Mouse (Mus musculus): ENCODE measurements at regions not wholly inside any gene's neighbourhood (a gene's known extent, or its start where the extent isn't known, plus 50 kb on each side); places are given as distances from the start of the nearest gene placed in this dataset.

DNA sequence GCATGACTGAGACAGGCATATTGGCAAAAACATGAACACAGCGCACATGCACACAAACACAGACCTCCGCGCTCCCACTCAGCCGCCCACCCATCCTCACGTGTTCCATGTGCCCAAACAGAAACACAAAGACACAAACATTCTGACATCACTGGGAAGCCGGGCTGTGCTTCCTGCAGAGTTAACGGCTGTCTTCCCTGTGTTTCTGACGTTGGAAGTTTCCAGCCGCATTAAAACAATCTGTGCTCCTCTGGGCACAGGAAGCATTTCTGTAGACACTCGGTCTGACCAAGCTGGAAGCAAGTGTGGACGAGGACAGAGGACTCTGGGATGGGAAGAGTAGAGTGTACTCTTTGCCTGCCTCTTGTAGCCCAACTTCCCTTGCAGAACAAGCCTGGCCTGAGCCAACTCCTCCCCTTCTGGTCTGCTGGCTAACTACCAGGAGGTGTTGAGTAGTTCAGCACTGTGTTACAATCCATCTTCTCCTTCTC lies 296.2 kb upstream of the Zfp703 start:
- DNase-seq (ENCODE audit: low spot score in 2 of 2) = peak in 1 of 2 experiments; percentile 33

DNA sequence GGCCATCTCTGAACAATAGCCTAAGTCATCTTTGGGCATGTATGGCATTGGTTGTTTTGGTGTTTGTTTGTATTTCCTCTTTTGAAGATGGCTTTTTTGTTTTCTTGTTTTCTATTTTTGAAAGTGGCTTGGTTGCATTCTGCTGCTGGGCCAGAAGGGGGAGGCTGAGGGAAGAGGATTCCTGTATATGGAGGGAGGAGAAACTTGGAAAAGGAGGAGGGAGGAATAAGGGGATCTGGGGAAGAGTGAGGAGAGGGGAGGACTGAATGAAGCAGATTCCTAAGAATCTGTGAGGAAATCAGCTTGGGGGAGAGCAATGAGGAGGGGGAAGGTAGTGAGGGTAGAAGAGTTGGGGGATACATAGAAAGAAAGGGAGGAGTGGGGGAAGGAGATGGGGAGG lies 290.0 kb upstream of the Zfp703 start:
- DNase-seq (ENCODE audit: low spot score in 2 of 2) = peak in 1 of 2 experiments; percentile 30

DNA sequence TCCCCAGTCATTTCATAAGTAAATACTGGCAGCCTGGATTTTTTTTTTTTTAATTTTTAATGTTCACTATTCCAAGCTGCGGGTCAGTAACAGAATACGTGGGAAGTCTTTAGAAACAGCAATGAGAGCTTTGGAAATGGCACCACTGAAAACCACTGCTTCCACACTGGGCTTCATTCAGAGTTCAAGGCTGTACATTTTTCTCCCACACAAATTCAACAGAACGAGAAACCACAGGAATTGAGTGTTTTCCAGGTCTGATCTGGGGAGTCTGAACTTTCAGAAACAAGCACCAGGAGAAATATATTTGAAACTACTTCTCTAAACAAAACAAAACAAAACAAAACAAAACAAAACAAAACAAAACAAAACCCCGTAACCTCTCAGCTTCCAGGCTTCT lies 289.1 kb upstream of the Zfp703 start:
- no peak for DNase-seq (ENCODE audit: low spot score in 2 of 2)

- no peak for DNase-seq (ENCODE audit: low spot score in 2 of 2)
Observed at GRCm38 (mm10) chr8:26688745-26689478, 288.2 kb upstream of the Zfp703 start.

DNA sequence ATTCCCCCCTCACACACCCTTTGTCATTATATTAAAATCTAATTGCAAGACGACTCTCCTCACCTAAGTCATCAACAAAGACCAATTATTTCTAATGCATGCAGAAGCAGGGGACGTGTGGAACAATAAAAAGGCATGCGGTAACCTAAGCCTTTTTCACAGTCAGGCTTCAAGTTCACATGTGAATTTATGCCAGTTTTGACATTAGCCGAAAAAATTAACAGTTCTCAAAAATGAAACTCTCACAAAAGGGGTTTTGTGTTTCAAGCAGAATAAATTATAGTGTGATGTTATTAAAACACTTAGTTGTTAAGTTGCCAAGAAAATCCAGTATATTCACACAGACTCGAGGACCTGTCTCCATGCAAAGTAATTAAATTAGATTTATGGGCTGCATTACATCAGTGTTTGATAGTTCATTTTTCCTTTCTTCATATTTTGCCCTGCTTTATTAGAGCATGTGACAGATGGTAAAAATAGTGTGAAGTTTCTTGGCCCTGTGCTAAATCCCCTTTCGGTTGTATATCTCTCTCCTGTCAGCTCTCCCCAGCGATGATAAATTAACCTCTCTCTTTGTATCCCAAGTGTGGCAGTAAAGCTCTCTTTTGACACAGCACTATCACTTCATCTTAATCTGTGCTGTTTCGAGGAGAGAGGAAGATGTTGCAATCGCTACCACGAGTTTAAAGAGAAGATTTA lies 287.5 kb upstream of the Zfp703 start:
- DNase-seq (ENCODE audit: low spot score in 2 of 2) = no peak

GRCm38 (mm10) chr8:26690178-26690735 lies 286.9 kb upstream of the Zfp703 start:
- no peak for DNase-seq (ENCODE audit: low spot score in 2 of 2)

GRCm38 (mm10) chr8:26697579-26698084 lies 279.5 kb upstream of the Zfp703 start:
- peak in 1 of 2 experiments; percentile 5 for DNase-seq (ENCODE audit: low spot score in 2 of 2)

GRCm38 (mm10) chr8:26698580-26698979 lies 278.5 kb upstream of the Zfp703 start:
- peak in 1 of 2 experiments; percentile 14 for DNase-seq (ENCODE audit: low spot score in 2 of 2)

GRCm38 (mm10) chr8:26706048-26706767 lies 270.9 kb upstream of the Zfp703 start:
- DNase-seq (ENCODE audit: low spot score in 2 of 2) = no peak

DNA sequence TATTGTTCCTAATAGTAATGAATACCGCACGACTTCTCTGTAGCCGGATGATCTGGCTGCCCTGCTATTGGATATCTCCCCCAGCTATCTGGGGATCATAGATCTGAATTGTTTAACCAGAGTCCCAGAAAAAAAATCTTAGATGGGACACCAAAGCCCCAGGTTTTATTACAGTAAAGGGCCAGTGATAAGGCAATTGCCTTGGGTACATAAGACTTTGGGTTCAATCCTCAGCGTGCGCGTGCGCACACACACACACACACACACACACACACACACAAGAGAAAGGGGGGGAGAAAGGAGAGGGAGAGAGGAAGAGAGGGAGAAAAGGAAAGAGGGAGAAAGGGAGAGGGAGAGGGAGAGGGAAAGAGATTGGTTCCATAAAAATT lies 270.4 kb upstream of the Zfp703 start:
- no peak for DNase-seq (ENCODE audit: low spot score in 2 of 2)

DNA sequence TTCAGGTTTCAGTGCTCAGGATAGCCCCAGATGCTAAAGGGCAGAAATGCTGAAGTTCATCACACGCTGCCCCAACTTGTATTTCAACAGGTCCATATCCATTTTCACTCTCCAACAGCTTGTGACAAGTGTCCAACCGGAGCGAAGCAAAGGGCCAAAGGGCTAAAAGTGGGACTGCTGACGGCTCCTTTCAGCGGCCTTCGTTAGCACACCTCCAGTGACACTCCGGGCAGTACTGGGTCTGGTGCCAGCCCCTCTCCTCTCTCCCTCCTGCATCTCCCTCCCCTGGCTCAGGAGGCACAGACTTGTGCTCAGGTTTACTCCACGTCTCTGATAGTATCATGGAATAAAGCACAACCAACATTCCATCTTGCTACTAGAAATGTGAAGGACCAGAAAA lies 263.3 kb upstream of the Zfp703 start:
- no peak for DNase-seq (ENCODE audit: low spot score in 2 of 2)

DNA sequence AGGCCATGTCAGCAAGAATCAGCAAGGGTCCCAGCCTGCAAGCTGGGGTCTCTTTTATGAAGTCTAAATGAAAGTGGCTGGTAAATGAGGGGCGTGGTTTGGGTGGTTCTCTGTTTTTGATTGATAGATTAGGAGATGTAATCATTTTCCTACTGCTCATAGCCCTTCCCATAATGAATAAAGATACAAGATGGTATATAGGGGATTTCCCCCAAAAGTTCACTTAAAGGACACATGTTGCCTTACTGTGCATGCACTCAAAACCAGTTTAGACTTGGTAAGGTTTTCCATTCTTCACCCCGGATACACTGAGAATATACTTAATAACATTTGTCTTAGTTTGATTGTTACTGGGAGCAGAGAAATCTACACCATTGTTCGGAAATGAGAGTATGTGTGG lies 262.4 kb upstream of the Zfp703 start:
- DNase-seq (ENCODE audit: low spot score in 2 of 2) = no peak

DNA sequence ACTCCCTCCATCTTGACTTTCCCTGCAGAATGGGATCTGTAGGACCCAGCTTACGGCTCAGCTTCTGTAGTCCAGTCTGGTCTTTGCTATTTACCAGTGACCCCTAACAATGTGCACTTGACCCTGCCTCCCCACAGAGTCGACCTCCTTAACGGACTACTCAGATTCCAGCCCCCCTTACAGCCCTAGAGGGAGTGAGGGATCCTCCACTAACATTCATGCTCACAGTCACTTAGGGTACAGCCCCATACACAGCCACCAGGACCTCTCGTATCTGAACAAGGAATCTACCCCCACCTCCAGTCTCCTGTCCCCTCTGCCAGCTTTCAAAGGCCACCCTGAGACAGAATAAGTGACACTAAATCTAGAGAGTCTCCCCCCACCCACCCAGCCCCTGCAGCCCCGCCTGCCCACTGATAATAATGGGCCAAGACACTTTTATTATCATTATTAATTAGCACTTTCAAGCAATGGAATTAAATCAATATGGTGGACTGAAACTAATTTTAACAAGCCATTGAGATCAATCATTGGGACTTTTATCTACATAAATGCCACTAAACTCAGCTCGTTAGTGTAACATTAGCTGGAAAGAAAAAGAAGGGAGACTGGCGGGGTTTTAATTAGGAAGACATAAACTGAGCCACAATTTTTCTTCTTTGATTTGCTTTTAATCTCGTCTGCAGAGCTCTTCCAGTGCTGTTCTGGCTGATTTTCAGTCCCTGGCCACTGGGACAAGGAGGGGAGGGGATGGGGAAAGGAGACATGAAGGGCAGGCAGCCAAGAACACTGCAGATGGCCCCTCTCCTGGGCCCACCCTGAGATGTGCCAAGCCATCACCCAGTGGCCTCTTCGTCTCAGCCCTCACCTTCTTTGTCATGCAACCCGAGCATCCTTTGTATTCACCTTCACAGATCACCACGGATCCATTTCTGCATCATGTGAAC lies 258.4 kb upstream of the Zfp703 start:
- no peak for DNase-seq (ENCODE audit: low spot score in 2 of 2)

DNA sequence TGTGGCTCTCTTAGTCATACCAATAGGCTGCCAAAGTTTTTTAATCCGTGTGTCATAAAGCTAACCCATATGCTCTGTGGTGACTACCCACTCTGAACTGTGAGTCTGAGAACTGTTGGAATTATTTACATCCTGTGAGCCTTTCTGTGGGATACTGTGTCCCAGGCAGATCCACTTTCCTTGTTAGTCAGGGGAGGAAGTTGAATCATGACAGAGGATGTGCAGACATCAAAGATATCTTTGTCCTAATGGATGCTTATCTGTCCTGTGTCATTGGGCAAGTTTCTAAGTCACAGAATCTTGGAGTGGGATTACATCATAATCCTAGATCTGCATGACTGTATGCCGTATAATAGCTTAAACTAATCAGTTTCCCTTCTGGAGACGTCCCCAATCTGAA lies 254.4 kb upstream of the Zfp703 start:
- DNase-seq (ENCODE audit: low spot score in 2 of 2) = peak in 1 of 2 experiments; percentile 6

GRCm38 (mm10) chr8:26724628-26725027 lies 252.5 kb upstream of the Zfp703 start:
- DNase-seq (ENCODE audit: low spot score in 2 of 2) = no peak

GRCm38 (mm10) chr8:26725521-26725920 lies 251.6 kb upstream of the Zfp703 start:
- DNase-seq (ENCODE audit: low spot score in 2 of 2) = no peak

- no peak for DNase-seq (ENCODE audit: low spot score in 2 of 2)
Observed at GRCm38 (mm10) chr8:26729351-26729750, 247.8 kb upstream of the Zfp703 start.

DNA sequence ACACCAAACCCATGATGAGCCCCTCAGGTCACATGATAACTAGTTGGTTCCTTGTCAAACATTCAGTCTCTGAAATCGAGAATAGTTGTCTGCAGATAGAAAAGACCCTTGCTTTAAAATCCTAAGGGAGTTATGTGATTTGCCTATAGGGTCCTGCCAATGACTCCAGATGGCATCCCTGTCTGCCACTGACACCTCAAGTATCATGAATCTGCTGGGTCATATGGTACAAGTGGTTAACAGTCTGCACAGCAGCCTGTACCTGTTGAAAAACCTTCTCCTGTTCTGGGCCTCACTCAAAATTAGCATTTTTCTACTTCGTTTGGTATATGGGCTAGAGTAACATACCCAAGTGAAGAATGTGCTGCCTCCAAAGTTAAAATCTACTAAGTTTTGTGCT lies 246.0 kb upstream of the Zfp703 start:
- no peak for DNase-seq (ENCODE audit: low spot score in 2 of 2)

DNA sequence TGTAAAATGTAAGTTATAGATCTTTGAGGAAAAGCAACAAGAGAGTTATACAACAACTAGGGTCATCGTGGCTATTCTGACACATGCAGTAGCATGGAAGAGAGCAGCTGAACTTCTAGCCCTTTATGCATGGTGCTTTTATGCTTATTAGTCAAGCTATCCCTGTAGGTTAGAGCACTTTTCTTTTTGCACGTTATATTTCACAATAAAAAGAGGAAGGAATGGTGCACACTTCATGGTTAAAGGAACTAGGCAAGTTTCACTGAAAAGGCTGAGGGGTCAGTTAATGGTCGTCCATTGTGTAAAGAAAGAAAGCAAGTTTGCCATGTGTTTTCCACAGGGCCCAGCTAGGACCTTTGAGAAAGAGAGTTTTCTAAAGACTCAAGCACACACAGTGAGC lies 232.7 kb upstream of the Zfp703 start:
- no peak for DNase-seq (ENCODE audit: low spot score in 2 of 2)

GRCm38 (mm10) chr8:26746811-26747210 lies 230.3 kb upstream of the Zfp703 start:
- no peak for DNase-seq (ENCODE audit: low spot score in 2 of 2)
